Mouse (Mus musculus): ENCODE measurements at regions not wholly inside any gene's neighbourhood (a gene's known extent, or its start where the extent isn't known, plus 50 kb on each side); places are given as distances from the start of the nearest gene placed in this dataset.

DNA sequence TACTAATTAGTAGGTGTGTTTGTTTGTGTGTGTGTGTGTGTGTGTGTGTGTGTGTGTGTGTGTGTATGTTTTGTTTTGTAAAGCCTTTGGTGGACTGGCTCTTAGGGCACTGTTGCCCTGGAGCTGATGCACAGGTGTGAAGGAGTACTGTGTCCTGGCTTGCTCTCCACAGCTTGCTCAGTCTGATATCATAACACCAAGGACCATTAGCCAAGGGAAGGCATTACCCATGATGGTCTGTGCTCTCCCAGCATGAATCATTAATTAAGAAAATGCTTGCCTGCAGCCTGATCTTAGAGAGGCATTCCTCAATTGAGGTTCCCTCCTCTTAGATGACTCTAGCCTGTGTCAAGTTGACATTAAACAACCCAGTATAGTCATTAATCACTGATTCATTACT lies 54.7 kb downstream of the Spry2 start:
- no peak for DNase-seq (ENCODE audit: low spot score)

DNA sequence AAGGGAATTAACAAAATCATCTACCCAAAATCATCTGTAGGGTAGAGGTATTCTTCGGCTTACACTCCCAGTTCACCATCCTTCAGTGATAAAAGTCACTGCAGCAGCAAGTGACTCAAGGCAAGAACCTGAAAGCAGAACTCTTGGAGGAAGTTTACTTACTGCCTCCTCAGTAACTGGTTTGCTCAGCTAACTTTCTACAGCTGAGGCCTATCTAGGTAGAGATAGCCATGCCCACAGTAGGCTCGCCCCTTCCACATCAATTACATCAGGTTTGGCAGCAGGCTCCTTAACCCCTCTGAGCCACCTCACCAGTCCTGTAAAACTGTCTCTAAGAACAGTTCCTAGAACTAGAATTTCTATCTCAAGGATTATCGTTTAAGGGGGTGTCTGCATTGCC lies 59.1 kb downstream of the Spry2 start:
- DNase-seq (ENCODE audit: low spot score), result no peak

DNA sequence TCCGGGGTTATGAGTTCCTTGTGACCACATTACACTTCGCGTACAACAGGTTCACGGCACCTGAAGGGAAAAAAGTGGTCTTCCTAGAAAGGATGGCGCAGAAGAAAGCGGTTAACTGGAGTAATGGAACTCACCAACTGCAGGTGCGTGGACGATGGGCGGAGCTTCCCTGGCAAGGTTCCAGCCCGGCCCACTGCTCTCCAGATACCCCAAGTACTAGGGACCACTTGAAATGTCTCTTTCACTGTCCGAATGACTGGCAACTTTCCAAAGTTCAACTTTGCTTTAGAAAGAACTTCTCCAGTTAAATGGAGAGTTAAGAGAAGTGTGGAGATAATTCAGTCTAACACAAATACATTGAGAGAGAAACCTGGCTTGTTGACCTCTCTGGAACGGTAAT lies 65.9 kb downstream of the Spry2 start:
- no peak for DNase-seq (ENCODE audit: low spot score)

DNA sequence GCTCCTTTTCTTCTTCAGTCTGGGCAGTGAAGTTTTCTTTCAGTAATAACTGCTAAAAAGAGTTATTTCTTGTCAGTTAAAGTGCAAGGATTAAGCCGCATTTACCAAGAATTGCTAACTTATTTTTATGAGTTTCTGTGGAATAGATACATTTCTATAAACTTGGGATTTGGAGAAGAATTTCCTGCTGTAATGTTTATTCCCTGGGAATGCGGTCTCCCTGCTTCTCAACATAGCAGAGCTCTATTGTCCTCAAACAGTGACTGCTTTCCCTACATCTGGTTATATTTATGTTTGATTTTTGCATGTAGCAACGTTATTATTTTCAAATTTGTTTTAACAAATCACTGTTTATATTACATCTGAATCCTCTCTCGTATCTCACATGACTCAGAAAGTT lies 66.3 kb downstream of the Spry2 start:
- DNase-seq (ENCODE audit: low spot score), result no peak

DNA sequence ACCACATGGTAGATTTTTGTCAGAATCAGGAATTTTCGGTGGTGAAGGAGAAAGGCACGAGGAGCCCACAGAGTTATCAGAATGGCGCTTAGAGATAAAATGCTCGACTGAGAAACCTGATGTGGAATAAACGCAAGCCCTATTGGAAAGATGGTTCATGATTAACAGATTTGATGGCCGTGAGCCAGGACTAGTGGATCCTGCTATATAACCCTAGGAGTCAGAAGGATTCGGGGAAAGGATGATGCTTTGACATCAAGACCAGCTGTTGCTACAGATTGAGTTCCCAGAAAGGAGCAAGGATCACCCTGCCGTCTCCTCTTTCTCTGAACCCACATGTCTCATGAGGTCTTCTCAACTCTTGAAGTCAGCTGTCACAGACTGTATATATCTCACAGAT lies 73.5 kb downstream of the Spry2 start:
- DNase-seq (ENCODE audit: low spot score), result no peak

DNA sequence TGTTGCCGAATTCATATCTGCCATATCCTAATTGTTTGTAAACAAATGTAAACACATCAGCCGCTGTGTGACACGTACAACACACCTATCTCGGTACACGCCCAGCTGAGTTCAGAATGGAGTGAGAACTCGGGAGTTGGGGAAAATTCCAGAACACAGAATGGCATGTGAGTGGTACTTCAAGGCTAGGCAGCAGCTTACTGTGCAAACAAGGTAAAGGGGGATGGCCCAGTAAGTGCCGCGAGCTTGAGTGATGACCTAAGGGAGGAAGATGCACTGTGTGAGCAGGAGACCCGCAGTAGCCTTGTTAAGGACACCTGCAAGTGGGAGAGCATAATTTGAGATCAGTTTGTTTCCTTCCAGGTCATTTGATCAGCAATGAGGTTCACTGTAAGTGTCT lies 74.0 kb downstream of the Spry2 start:
- DNase-seq (ENCODE audit: low spot score), result no peak

DNA sequence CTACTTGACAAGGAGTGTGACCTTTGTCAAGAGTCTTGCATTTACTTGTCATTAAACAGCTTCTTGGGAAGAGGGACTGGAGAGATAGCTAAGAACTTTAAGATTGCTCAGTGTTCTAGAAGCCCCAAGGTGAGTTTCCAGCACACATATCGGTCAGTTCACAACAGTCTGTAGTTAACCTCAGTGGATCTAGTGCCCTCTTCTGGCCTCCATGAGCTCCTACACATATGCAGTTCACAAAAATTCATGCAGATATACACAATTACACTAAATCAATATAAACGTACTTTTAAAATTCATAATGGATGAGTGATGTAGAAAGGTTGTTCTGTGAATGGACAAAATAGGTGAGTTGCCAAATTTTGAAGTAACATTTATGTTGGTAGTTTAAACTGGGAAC lies 77.1 kb downstream of the Spry2 start:
- no peak for DNase-seq (ENCODE audit: low spot score)

DNA sequence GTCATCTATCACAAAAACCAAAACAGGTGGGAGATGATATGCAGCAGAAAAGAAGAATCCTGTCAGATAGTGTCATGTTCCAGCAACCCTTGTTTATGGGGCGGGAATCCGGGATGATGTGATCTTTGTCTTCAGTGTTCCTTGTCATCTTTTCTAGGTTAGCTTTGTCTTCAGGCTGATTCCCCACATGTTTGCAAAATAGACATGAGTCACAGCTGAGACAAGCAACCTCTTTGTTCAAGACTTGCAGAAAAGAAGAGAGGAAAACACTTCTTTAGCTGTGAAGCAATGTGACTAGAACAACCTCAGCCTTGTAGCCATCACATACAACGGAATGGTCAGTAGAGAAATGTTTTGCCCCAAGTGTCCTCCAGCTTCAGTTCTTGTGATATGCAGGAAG lies 77.8 kb downstream of the Spry2 start:
- no peak for DNase-seq (ENCODE audit: low spot score)

DNA sequence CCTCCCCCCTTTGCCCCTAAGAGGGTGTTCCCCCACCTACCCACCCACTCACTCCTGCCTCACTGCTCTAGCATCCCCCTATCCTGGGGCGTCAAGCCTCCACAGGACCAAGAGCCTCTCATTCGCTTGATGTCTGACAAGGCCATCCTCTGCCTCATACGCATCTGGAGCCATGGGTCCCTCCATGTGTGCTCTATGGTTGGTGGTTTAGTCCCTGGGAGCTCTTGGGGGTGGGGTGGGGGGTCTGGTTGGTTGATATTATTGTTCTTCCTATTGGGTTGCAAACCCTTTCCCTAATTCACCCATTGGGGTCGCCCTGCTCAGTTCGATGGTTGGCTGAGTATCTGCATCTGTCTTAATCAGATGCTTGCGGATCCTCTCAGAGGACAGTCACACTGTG lies 79.1 kb downstream of the Spry2 start:
- no peak for DNase-seq (ENCODE audit: low spot score)

DNA sequence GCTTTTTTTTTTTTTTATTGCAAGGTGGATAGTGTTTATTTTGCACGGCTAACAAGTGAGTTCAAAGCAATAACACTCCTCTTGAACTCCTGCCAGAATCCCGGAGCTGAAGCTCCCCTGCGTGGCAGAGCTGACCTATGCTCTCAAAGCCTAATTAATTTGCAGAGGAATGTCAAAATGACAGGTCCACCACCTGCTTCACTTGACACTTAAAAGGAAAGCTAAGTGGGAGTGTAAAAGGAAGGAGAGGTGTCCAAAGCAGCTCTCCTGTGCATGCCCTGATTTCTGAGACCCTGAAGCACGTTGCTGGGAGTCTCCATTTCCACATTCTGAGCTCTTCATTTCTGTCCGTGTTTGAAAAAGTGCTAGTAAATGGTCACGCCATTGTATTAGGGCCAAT lies 80.8 kb downstream of the Spry2 start:
- peak; percentile 26 for DNase-seq (ENCODE audit: low spot score)

DNA sequence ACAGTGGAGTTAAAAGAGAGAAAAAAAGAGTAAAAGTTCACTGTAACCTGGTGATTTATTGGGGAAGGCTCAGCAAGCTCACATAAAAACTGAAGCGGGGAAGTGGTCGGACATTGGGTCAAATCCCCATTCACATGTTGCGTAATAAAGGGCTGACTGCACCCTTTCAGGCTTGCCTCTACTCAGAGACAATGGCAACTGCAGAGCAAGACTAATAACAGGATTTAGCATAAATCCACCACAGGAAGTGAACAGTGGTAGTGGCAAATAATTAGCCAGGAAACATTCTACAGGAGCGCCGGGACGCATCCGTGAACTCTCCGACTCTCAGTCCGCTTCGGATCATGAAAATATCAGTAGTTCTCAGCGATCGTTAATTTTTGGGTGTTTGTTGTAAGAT lies 81.3 kb downstream of the Spry2 start:
- DNase-seq (ENCODE audit: low spot score), result peak; percentile 32

DNA sequence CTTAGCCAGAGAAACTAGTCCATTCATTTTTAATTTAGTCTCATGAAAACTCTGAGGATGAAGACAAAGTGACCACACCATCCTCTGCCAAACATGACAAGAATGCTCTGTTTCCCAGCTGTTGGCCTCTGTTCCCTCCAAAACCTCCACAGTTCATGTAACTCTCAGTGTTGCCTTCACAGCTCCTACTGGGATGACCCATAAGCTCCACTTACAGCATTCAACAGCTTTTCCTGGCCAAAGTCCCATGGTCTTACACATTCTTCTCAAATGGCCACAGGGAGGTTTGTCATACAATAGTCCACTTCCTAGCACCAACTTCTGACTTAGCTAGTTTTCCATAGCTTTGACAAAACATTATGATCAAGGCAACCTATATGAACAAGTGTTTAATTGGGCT lies 83.0 kb downstream of the Spry2 start:
- DNase-seq (ENCODE audit: low spot score), result no peak

DNA sequence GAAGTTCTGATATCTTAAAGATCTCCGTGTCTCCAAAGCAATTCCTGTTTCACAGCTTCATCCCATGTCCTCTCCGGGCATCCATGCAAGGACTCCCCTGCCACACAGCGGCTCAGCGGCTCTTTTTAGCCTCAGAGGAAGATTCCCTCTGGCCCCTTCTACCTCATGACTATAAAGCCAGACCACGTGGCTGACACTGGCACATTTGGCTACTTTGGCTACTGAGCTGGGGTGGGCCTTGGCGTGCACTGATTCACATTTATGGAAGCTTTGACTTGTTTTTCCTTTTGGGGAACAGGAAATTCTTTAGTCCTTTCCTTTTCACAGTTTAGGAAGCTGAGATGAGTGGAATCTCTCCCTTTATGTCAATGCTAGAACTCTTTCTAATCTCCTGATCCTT lies 83.5 kb downstream of the Spry2 start:
- no peak for DNase-seq (ENCODE audit: low spot score)

DNA sequence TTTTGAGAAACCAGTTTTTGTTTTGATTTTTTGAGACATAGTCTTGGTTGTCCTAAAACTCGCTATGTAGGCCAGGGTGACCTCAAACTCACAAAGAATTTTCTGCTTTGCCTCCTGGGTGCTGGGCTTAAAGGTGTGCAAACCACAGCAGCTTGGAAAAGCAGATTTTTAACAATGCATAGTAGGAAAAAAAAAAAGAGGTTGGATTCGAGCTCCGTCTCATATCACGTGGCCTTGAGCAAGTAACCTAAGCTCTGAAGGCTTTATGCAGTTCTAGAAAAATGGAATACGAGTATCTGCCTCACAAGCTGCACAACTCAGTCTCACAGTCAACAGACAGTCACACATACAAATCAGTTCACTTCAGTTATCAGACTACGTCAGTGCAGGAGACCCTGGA lies 90.9 kb downstream of the Spry2 start:
- DNase-seq (ENCODE audit: low spot score), result no peak

DNA sequence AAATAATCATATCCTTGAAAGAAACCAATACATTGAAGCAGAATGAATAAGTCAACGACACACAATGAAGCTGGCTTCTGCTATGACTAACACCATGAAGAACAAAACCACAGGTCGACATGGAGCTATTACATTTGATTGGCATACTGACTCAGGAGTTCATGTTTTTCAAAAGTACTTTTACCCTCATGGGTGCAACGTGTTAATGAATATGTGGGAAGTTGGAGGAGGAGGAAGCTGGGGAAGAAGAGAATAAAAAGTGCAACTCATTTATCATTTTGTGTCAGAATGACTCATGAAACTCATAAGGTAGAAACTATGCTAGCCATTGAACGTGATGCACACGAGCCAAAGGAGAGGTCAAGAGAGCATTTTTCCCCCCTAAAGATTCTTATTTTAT lies 91.3 kb downstream of the Spry2 start:
- DNase-seq (ENCODE audit: low spot score), result no peak

DNA sequence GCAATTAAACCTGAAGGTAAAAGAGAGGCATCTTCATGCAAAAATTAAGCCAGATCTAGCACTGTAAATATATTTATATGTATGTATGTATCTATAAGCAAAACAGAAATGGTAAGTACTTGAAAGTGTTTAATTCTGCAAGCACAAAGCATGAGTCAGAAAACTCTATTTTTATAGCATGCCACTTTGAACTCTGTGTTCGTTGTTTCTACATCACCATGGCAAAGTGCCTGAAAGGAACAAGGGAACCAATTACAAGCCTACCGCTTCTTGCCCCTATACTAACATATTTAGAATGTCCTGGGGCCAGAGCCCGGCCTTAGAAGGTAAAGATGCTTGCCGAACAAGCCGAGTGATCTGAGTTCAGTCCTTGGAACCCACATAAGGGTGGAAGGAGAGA lies 91.9 kb downstream of the Spry2 start:
- no peak for DNase-seq (ENCODE audit: low spot score)

DNA sequence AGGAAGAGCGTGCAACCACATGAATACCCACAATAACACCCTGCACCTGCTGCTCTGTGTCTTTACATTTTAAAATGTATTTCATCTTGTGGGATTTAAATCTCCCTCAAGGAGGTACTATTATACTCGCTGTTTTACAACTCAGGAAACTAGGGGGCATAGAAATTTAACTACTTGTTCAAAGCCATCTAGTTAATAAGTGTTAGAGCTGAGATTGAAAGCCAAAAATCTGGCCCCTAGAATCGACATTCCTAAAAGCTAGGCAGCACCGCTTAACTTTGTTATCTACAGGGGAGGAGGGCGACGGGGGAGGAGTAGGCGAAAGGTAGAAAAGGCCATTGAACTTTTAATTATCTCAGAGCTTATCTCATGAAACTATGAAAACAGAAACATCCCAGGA lies 93.3 kb downstream of the Spry2 start:
- DNase-seq (ENCODE audit: low spot score), result peak; percentile 31

DNA sequence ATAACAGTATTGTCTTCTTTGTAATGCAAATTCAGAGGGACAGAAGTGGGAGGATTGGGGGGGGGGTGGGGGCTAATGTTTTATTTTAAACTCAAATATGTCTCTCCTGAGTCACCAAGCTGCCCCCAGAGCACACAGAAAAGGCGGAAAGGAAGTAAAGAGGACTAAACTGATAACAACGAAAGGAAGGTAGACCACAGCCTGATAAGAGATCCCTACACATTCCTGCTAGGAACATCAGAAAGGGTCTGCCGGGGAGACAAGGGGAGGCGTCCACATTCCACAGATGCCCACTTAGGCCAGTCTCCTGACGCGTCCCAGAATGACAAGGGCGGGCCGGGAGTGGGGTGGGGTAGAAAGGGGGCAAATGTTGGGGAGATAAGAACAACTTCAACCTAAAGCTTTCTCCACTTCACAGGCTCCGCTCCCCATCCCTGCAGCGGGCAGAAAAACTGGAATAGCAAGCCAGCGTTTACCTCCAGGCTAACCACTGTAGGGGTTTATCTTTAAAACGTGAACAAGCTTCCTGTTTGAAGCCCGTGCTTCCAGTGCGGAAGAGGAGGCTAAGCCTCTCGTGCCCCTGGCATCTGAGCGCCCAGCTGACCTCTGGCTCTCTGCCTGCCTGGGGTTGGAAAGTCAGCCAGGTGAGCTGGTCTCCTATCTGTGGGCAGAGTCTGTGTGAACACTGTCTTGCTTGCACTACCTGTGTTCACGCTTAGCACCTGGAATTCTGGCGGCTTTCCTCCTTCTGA lies 93.9 kb downstream of the Spry2 start:
- DNase-seq (ENCODE audit: low spot score), result peak; percentile 26

DNA sequence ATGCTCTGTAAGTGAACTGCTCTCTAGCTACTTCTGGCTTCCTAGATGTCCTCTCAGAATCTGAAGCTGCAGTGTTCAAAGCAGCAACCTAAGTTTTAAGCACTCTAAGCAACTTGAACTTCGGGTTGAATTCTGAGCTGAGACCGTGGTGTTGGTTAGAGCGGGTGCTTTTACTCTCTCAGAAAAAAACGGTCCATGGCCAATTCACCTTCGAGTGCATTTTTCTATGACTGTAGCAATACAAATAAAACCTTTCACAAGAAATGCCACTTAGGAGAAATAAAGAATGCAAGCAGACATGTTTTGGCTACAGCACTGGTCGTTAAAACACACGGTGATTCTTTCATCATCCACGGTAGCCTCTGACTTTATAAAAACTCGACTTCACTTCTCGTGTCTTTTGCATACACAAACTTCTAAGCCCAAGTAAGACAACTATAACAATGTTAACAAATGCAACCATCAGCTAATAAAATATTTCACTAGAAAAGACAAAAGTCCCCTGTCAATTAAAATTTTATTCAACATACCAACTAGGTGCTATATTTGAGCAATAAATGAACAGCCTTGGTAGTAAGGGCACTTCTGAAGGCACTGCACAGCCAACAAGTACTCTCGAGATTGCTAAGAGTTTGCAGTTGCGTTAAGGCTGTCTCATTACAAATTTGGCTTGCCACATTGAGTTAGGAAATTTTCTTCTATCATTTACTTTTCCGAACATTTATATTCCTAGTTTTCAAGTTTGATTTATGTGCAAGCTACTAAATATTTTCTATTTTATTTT lies 96.3 kb downstream of the Spry2 start:
- no peak for DNase-seq (ENCODE audit: low spot score)

DNA sequence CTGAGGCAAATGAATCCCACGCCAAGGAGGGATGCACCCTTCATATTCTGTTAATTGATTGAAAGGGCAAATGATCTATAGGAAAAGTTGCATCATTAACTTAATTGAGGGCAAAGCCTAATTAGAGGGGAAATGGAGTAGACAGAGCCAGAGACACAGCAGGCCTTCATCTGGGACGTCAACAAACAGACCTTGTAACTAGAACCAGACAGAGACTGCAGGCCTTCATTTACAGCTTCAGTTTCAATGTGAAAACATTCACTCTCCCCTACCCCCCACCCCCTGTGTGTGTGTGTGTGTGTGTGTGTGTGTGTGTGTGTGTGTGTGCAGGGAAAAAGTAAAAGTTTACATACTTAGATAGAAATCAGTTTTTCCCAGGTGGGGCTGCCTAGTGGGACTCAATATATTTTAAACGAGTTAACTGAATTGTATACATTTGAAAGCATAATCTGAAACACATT lies 97.2 kb downstream of the Spry2 start:
- DNase-seq (ENCODE audit: low spot score), result no peak

DNA sequence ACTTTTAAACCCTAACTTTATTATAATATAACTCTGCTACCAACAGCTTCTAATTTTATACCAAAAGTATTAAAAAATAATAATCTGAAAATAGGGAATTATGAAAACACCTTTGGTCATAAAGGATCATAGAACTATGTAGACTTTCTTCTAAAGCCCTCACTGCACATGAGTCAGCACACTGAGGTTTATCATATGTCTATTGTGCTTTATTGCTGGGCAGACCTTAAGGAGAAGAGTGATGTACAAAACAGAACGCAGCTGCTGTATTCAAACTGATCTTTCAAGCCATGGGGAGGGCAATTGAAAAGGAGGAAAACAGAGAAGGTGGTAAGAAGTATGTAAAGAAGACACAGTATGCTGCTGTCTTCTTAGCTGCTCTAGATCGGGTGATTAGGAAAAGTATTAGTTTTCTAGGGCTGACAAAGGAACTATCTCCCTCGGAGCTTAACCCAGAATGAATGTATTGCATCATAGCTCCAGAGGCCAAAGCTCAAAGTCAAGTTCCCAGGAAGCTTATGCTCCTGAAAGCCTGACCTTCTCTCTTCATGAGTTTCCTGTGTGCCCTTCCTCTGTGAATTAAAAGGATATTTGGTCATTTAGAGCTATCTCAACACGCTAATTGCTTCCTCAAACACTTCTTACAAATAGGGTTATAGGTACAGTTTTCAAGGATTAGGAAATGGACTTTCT lies 103.5 kb downstream of the Spry2 start:
- DNase-seq (ENCODE audit: low spot score), result no peak

DNA sequence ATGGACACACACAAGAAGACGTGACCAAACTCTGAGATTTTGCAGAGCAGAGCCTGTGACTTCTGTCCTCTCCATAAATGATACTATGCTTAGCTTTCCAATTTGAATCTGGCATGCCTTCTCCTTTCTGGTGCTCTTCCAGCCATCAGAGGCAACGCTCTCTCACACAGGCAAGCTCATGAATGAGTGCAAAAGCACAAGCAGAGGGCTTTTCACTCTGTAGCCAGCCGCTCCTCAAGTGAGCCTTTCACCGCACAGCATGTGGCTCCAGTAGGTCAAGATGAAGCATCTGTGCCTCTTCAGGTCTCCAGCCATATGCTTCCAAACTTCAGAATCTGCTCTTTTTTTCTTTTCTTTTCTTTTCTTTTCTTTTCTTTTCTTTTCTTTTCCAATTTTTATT lies 106.2 kb downstream of the Spry2 start:
- no peak for DNase-seq (ENCODE audit: low spot score)

DNA sequence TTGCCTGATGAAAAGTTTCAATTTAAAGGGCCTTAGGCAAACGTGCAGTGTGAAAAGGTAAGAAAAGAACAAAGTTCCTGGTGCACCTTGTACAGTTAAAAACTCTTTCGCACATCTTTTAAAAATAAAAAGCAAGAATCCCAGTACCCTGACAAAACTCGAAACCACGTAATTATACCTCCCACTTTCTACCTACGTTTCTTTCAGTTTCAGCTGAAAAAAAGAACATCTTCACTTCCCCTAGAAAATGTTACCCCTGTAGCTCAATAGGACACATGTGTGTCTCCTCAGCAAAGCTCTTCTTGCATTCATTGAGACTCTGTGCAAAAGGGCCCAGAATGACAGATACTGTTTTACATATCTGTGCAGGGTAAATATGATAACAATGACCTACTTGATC lies 113.2 kb downstream of the Spry2 start:
- DNase-seq (ENCODE audit: low spot score), result no peak
